Mouse (Mus musculus): Measurements from ENCODE around the gene Rmnd1. TPM values are rescaled to one million over a fixed set of nuclear protein-coding genes. Genes with fewer than 3 reads are reported as not detected.

Rmnd1 gene
- polyA plus RNA-seq, 2 experiments = 46.3 to 63.4 TPM

GRCm38 (mm10) chr10:4432996-4433755, 988 bp upstream of the Rmnd1 start:
- H3K4me3 ChIP-seq (replicated peaks; ENCODE audit: low read length) = peak overlapping the region; percentile 63
- 7% methylated on average over 19 of the region's 19 CpGs for WGBS
- no peaks in the 10 kb centered on the region for H3K9me3 ChIP-seq (ENCODE audit: control insufficient read depth, low read length)
- H3K4me1 ChIP-seq (ENCODE audit: control insufficient read depth, insufficient read depth, low read length) = peaks cover 10% of the 10 kb centered on the region
- TF ChIP-seq POLR2A (IDR thresholded peaks at IDR 0.05; ENCODE audit: borderline replicate concordance, extremely low read depth, insufficient read depth, insufficient read length) = no peak
- peaks cover 28% of the 10 kb centered on the region for H3K36me3 ChIP-seq (ENCODE audit: control insufficient read depth, insufficient read depth, low read length)
- no peaks in the 10 kb centered on the region for H3K27me3 ChIP-seq (ENCODE audit: control insufficient read depth, insufficient read depth, low read length)
- ATAC-seq (ENCODE audit: low FRiP score, low read depth) = no peak
- peak overlapping the region; percentile 69 for H3K9ac ChIP-seq (ENCODE audit: low read depth, low read length, severe bottlenecking)
- peak overlapping the region; percentile 76 for H3K27ac ChIP-seq (replicated peaks; ENCODE audit: low read depth, low read length)
- DNase-seq (ENCODE audit: low spot score) = peak; percentile 65
- H3K4me2 ChIP-seq (replicated peaks; ENCODE audit: low read depth, low read length, severe bottlenecking) = peak overlapping the region; percentile 58

- Histone ChIP-seq H3K27ac (replicated peaks; ENCODE audit: low read depth, low read length) (0 out of 2 replicates have a peak overlapping the region, but pooled peaks have one; percentile 43), H3K9ac (ENCODE audit: low read depth, low read length, severe bottlenecking) (peak overlapping the region; percentile 72), H3K4me2 (replicated peaks; ENCODE audit: low read depth, low read length, severe bottlenecking) (peak overlapping the region; percentile 75), H3K4me3 (replicated peaks; ENCODE audit: low read length) (peak overlapping the region; percentile 63), H3K36me3 (ENCODE audit: control insufficient read depth, insufficient read depth, low read length) (peaks cover 32% of the 10 kb centered on the region), H3K9me3 (ENCODE audit: control insufficient read depth, low read length) (no peaks in the 10 kb centered on the region), H3K27me3 (ENCODE audit: control insufficient read depth, insufficient read depth, low read length) (no peaks in the 10 kb centered on the region), H3K4me1 (ENCODE audit: control insufficient read depth, insufficient read depth, low read length) (peaks cover 10% of the 10 kb centered on the region)
- ATAC-seq (ENCODE audit: low FRiP score, low read depth) (0 out of 2 replicates have a peak, but pooled peaks have one; percentile 1), DNase-seq (ENCODE audit: low spot score) (no peak)
- 13% methylated on average over 5 of the region's 5 CpGs for WGBS
- no peak for TF ChIP-seq POLR2A (IDR thresholded peaks at IDR 0.05; ENCODE audit: borderline replicate concordance, extremely low read depth, insufficient read depth, insufficient read length)
These were observed 454 bp downstream of the Rmnd1 start for GRCm38 (mm10) chr10:4431746-4432122.

- peak overlapping the region; percentile 75; the same call in 1 of the 2 replicates for H3K4me2 ChIP-seq (replicated peaks; ENCODE audit: low read depth, low read length, severe bottlenecking)
- DNase-seq (ENCODE audit: low spot score) (no peak), ATAC-seq (ENCODE audit: low FRiP score, low read depth) (no peak)
- H3K9ac ChIP-seq (ENCODE audit: low read depth, low read length, severe bottlenecking) = peak overlapping the region; percentile 72; the same call in 1 of the 2 replicates
- 89% methylated on average over 3 of the region's 3 CpGs for WGBS
- no peak overlapping the region for H3K27ac ChIP-seq (replicated peaks; ENCODE audit: low read depth, low read length)
- peaks cover 10% of the 10 kb centered on the region for H3K4me1 ChIP-seq (ENCODE audit: control insufficient read depth, insufficient read depth, low read length)
- H3K27me3 ChIP-seq (ENCODE audit: control insufficient read depth, insufficient read depth, low read length) = no peaks in the 10 kb centered on the region
- 0 out of 2 replicates have a peak overlapping the region, but pooled peaks have one; percentile 63 for H3K4me3 ChIP-seq (replicated peaks; ENCODE audit: low read length)
- no peaks in the 10 kb centered on the region for H3K9me3 ChIP-seq (ENCODE audit: control insufficient read depth, low read length)
- H3K36me3 ChIP-seq (ENCODE audit: control insufficient read depth, insufficient read depth, low read length) = peaks cover 32% of the 10 kb centered on the region
- TF ChIP-seq POLR2A (IDR thresholded peaks at IDR 0.05; ENCODE audit: borderline replicate concordance, extremely low read depth, insufficient read depth, insufficient read length) = no peak
These were observed 1.4 kb downstream of the Rmnd1 start for GRCm38 (mm10) chr10:4430826-4431225.

GRCm38 (mm10) chr10:4430399-4430798, 1.8 kb downstream of the Rmnd1 start:
- H3K27ac ChIP-seq (replicated peaks; ENCODE audit: low read depth, low read length) = no peak overlapping the region
- no peak for DNase-seq (ENCODE audit: low spot score)
- H3K4me1 ChIP-seq (ENCODE audit: control insufficient read depth, insufficient read depth, low read length) = peaks cover 10% of the 10 kb centered on the region
- H3K9ac ChIP-seq (ENCODE audit: low read depth, low read length, severe bottlenecking) = no peak overlapping the region
- H3K27me3 ChIP-seq (ENCODE audit: control insufficient read depth, insufficient read depth, low read length) = no peaks in the 10 kb centered on the region
- no peaks in the 10 kb centered on the region for H3K9me3 ChIP-seq (ENCODE audit: control insufficient read depth, low read length)
- H3K4me2 ChIP-seq (replicated peaks; ENCODE audit: low read depth, low read length, severe bottlenecking) = no peak overlapping the region
- no peak for TF ChIP-seq POLR2A (IDR thresholded peaks at IDR 0.05; ENCODE audit: borderline replicate concordance, extremely low read depth, insufficient read depth, insufficient read length)
- 90% methylated on average over 8 of the region's 8 CpGs for WGBS
- no peak overlapping the region for H3K4me3 ChIP-seq (replicated peaks; ENCODE audit: low read length)
- peaks cover 32% of the 10 kb centered on the region for H3K36me3 ChIP-seq (ENCODE audit: control insufficient read depth, insufficient read depth, low read length)
- no peak for ATAC-seq (ENCODE audit: low FRiP score, low read depth)

- DNase-seq (ENCODE audit: low spot score) = no peak
- Histone ChIP-seq H3K4me2 (replicated peaks; ENCODE audit: low read depth, low read length, severe bottlenecking) (no peak overlapping the region), H3K9ac (ENCODE audit: low read depth, low read length, severe bottlenecking) (no peak overlapping the region), H3K27ac (replicated peaks; ENCODE audit: low read depth, low read length) (no peak overlapping the region), H3K9me3 (ENCODE audit: control insufficient read depth, low read length) (no peaks in the 10 kb centered on the region), H3K36me3 (ENCODE audit: control insufficient read depth, insufficient read depth, low read length) (peaks cover 64% of the 10 kb centered on the region), H3K4me3 (replicated peaks; ENCODE audit: low read length) (no peak overlapping the region), H3K27me3 (ENCODE audit: control insufficient read depth, insufficient read depth, low read length) (no peaks in the 10 kb centered on the region), H3K4me1 (ENCODE audit: control insufficient read depth, insufficient read depth, low read length) (no peaks in the 10 kb centered on the region)
- ATAC-seq (ENCODE audit: low FRiP score, low read depth) = no peak
- TF ChIP-seq POLR2A (IDR thresholded peaks at IDR 0.05; ENCODE audit: borderline replicate concordance, extremely low read depth, insufficient read depth, insufficient read length) = no peak
- WGBS = 84% methylated on average over 8 of the region's 8 CpGs
These were observed 6.9 kb downstream of the Rmnd1 start for GRCm38 (mm10) chr10:4425245-4425644.
